Mouse (Mus musculus) induced T-regulatory cell, adult 2 months (primary cell): ENCODE measurements around the gene Smyd3.

Experiments used
- DNase-seq: peaks from one replicate; pipeline ENCODE4 v3.0.0-alpha.2; 2012; ENCODE audit warnings: low read depth

Gene Smyd3

GRCm38 (mm10) chr1:178940353-178940752, 577.5 kb downstream of the Smyd3 start:
- DNase-seq = no peak

GRCm38 (mm10) chr1:178936976-178937375, 580.9 kb downstream of the Smyd3 start:
- DNase-seq = no peak

- no peak for DNase-seq
Measured at GRCm38 (mm10) chr1:178936457-178936856, 581.4 kb downstream of the Smyd3 start.

GRCm38 (mm10) chr1:178933953-178934637, 583.7 kb downstream of the Smyd3 start:
- DNase-seq = no peak

- DNase-seq = no peak
Measured at GRCm38 (mm10) chr1:178929531-178929930, 588.3 kb downstream of the Smyd3 start.

- DNase-seq = no peak
Measured at GRCm38 (mm10) chr1:178924492-178925183, 593.2 kb downstream of the Smyd3 start.

- DNase-seq = no peak
Measured at GRCm38 (mm10) chr1:178917194-178917902, 600.5 kb downstream of the Smyd3 start.

GRCm38 (mm10) chr1:178915056-178915455, 602.8 kb downstream of the Smyd3 start:
- DNase-seq = no peak

GRCm38 (mm10) chr1:178912936-178913716, 604.7 kb downstream of the Smyd3 start:
- DNase-seq = no peak

GRCm38 (mm10) chr1:178910951-178911350, 606.9 kb downstream of the Smyd3 start:
- no peak for DNase-seq
